ENCODE assay signal across 8 mouse cellular contexts in the genomic region with DNA sequence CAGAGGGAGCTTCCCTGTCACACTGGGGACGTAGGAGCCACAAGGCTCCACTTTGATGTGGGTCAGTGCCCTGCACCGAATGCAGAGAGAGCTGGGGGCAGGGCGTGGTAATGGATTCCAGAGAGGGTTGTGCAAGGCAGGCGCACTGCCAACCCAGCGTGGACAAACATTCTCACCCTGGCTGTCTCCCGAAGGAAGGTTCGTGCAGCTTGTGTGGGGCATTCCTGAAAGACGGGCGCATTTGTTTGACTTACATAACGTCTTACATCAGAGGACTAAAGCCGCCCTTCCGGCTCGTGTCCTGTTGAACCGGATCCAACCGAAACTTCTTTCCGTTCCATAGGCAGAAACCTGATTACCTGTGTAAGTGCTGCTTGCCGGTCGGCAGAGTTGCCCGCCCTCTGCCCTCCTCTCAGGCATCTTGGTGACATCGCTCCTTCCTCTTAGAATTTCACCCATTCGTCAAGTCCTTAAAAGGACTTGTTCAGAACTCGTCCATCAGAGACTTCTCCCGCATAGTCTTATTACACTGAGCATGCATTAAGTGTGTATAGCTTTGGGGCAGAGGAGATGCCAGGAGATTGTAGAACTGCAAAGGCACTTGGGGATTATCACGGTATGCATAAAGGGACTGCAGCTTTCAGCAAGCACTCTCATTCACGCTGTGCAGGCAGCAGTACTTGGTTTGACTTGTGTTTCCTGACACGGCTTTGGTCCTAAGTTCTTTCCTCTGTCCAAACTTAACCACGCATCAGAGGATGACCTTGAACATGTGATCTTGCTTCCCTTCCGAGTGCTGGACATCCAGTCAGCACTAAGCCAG. TPM values are rescaled to one million over a fixed set of nuclear protein-coding genes. Genes with fewer than 3 reads are reported as not detected.
DNase-seq lines count a peak whose midpoint lies in the region; ATAC-seq lines count a peak whose summit lies in the region.

No protein-coding gene starts in this region.

- peak; percentile 12 for DNase-seq in adipocyte (ENCODE audit: low spot score)
- DNase-seq in embryo, embryonic 10.5 days (ENCODE audit: low spot score): peak; percentile 55
- DNase-seq in gastrocnemius, postnatal 25 days: peak; percentile 58
- peak; percentile 51 to 59 for DNase-seq in left cerebral cortex, adult 18-20 months (ENCODE audit: low spot score in 2 of 2)
- DNase-seq in lung, postnatal 14 days: peak; percentile 88
- DNase-seq in right cerebral cortex, adult 18-20 months: peak; percentile 65
- peak; percentile 62 to 76 for DNase-seq in urinary bladder, postnatal 36 days (ENCODE audit: low spot score in 2 of 2)

- peak; percentile 91 for ATAC-seq in inflammation-experienced regulatory T-cells, adult 6 months

RNA-seq across cellular contexts. Expression of a gene that starts 36.9 kb away (rescaled TPM):
- under 1 TPM in 1 of 2 experiments, not detected in 1; 0.18 TPM for total RNA-seq in gastrocnemius, postnatal 25 days (2021)
- polyA plus RNA-seq in inflammation-experienced regulatory T-cells, adult 6 months (2017; shearing (Covaris generic)): 1 to 10 TPM; 1.0 to 2.0 (median 1.6) TPM
- total RNA-seq in left cerebral cortex, adult 18-20 months (2021): 1 to 10 TPM; 3.2 to 3.9 TPM

RNA-seq across cellular contexts. Expression of a gene that starts 47.6 kb away (rescaled TPM):
- total RNA-seq in gastrocnemius, postnatal 25 days (2021): 10 to 100 TPM; 18.8 to 21.5 TPM
- 10 to 100 TPM in 2 of 3 experiments, 1 to 10 TPM in 1; 7.9 to 19.2 (median 16.0) TPM for polyA plus RNA-seq in inflammation-experienced regulatory T-cells, adult 6 months (2017; shearing (Covaris generic))
- 1 to 10 TPM; 8.2 to 9.6 TPM for total RNA-seq in left cerebral cortex, adult 18-20 months (2021)

Comparison
In these comparisons a context has a peak if more than half of its experiments do, and no peak if none do; other contexts are left out.
1. Peak in every context shown above with its lines: DNase-seq and ATAC-seq.
2. DNase-seq: peak in every context shown above with its lines; median percentile 88 in lung, postnatal 14 days; 69 in urinary bladder, postnatal 36 days; 65 in right cerebral cortex, adult 18-20 months; 58 in gastrocnemius, postnatal 25 days; 55 in embryo, embryonic 10.5 days; 55 in left cerebral cortex, adult 18-20 months; 12 in adipocyte.